Mouse (Mus musculus) heart, embryonic 10.5 days (tissue): ENCODE measurements around the gene 1600012H06Rik. TPM values are rescaled to one million over a fixed set of nuclear protein-coding genes. Genes with fewer than 3 reads are reported as not detected.
A peak's percentile ranks its signal among the peaks of the same experiment; 100 is the strongest.
"Not testable (repeated sequence)": the region's sequence is repeated elsewhere in the genome, so short reads cannot be mapped to it uniquely, and the experiment has no call there.

Experiments
- DNase-seq: peaks from one replicate; pipeline ENCODE4 v3.0.0-alpha.2; 2017; ENCODE audit warnings: low spot score
- H3K27ac ChIP-seq: fragments of 300-500 bp; sonication (generic); 2 replicates; pipeline ENCODE4 v1.5.1; 2016; ENCODE audit warnings: mild to moderate bottlenecking
- H3K27me3 ChIP-seq: fragments of 300-500 bp; sonication (generic); 2 replicates; pipeline ENCODE4 v1.6.1; 2016; ENCODE audit warnings: mild to moderate bottlenecking; ENCODE audit not compliant: poor library complexity, insufficient read depth, severe bottlenecking
- H3K36me3 ChIP-seq: fragments of 300-500 bp; sonication (generic); 2 replicates; pipeline ENCODE4 v1.6.1; 2016; ENCODE audit warnings: mild to moderate bottlenecking, moderate library complexity
- H3K4me1 ChIP-seq: fragments of 300-500 bp; sonication (generic); 2 replicates; pipeline ENCODE4 v1.6.1; 2016; ENCODE audit warnings: mild to moderate bottlenecking
- H3K4me3 ChIP-seq: fragments of 300-500 bp; sonication (generic); 2 replicates; pipeline ENCODE4 v1.5.1; 2016; ENCODE audit warnings: mild to moderate bottlenecking, moderate library complexity
- H3K9me3 ChIP-seq: fragments of 300-500 bp; sonication (generic); 2 replicates; pipeline ENCODE4 v1.6.1; 2016; ENCODE audit warnings: mild to moderate bottlenecking, moderate library complexity
- WGBS: fragments of 180-500 bp; shearing (Covaris S2); methylation state at CpG from one replicate; pipeline ENCODE4 v1.1.7; 2016; 5-methylcytosine and 5-hydroxymethylcytosine counted together
- polyA plus RNA-seq: library from polyadenylated mRNA; unstranded; fragments of >200 nt; fragmentation: Nextera tagmentation; extraction: Ambion mirVana; gene quantifications from 2 replicates; pipeline ENCODE4 v1.2.1, GENCODE M21; 2016

The 1600012H06Rik gene
- polyA plus RNA-seq, 1 experiment from 2014 or later, result 29.8 TPM

- DNase-seq, result peak; percentile 35
- peaks cover 12% of the 10 kb centered on the region; the same call in 1 of the 2 replicates for H3K27me3 ChIP-seq
- H3K27ac ChIP-seq, result no peak overlapping the region
- no peak overlapping the region for H3K4me3 ChIP-seq
- no peaks in the 10 kb centered on the region for H3K9me3 ChIP-seq
- WGBS, result 83% methylated on average over 8 of the region's 8 CpGs
- H3K36me3 ChIP-seq, result no peaks in the 10 kb centered on the region
- H3K4me1 ChIP-seq, result no peaks in the 10 kb centered on the region
Observed at GRCm38 (mm10) chr17:14917866-14918265, 25.1 kb upstream of the 1600012H06Rik start.

GRCm38 (mm10) chr17:14921582-14921981, 21.4 kb upstream of the 1600012H06Rik start:
- no peak overlapping the region for H3K27ac ChIP-seq
- WGBS, result 55% methylated on average over 6 of the region's 6 CpGs
- H3K27me3 ChIP-seq, result peaks cover 12% of the 10 kb centered on the region; the same call in 1 of the 2 replicates
- H3K4me1 ChIP-seq, result no peaks in the 10 kb centered on the region
- H3K9me3 ChIP-seq, result no peaks in the 10 kb centered on the region
- no peak for DNase-seq
- no peak overlapping the region for H3K4me3 ChIP-seq
- no peaks in the 10 kb centered on the region for H3K36me3 ChIP-seq

GRCm38 (mm10) chr17:14927644-14928218, 15.3 kb upstream of the 1600012H06Rik start:
- no peaks in the 10 kb centered on the region for H3K36me3 ChIP-seq
- 79% methylated on average over 8 of the region's 8 CpGs for WGBS

GRCm38 (mm10) chr17:14928631-14929030, 14.4 kb upstream of the 1600012H06Rik start:
- no peak for DNase-seq

More at GRCm38 (mm10) chr17:14927644-14928218, 15.3 kb upstream of the 1600012H06Rik start:
- no peak for DNase-seq
- H3K9me3 ChIP-seq, result no peaks in the 10 kb centered on the region
- no peaks in the 10 kb centered on the region for H3K27me3 ChIP-seq
- no peaks in the 10 kb centered on the region for H3K4me1 ChIP-seq
- no peak overlapping the region for H3K27ac ChIP-seq
- H3K4me3 ChIP-seq, result no peak overlapping the region

GRCm38 (mm10) chr17:14930697-14931096, 12.3 kb upstream of the 1600012H06Rik start:
- no peak overlapping the region for H3K4me3 ChIP-seq
- no peak for DNase-seq
- WGBS, result 75% methylated on average over 7 of the region's 7 CpGs
- no peaks in the 10 kb centered on the region for H3K27me3 ChIP-seq
- no peaks in the 10 kb centered on the region for H3K9me3 ChIP-seq
- no peaks in the 10 kb centered on the region for H3K36me3 ChIP-seq
- no peaks in the 10 kb centered on the region for H3K4me1 ChIP-seq
- H3K27ac ChIP-seq, result no peak overlapping the region

More at GRCm38 (mm10) chr17:14928631-14929030, 14.4 kb upstream of the 1600012H06Rik start:
- H3K36me3 ChIP-seq, result no peaks in the 10 kb centered on the region
- no peaks in the 10 kb centered on the region for H3K9me3 ChIP-seq
- H3K4me3 ChIP-seq, result no peak overlapping the region
- no peaks in the 10 kb centered on the region for H3K4me1 ChIP-seq
- H3K27ac ChIP-seq, result no peak overlapping the region
- WGBS, result 69% methylated on average over 5 of the region's 5 CpGs
- H3K27me3 ChIP-seq, result no peaks in the 10 kb centered on the region

GRCm38 (mm10) chr17:14931469-14931868, 11.5 kb upstream of the 1600012H06Rik start:
- no peak overlapping the region for H3K27ac ChIP-seq
- H3K4me3 ChIP-seq, result no peak overlapping the region
- no peaks in the 10 kb centered on the region for H3K27me3 ChIP-seq
- DNase-seq, result no peak
- H3K4me1 ChIP-seq, result no peaks in the 10 kb centered on the region
- H3K36me3 ChIP-seq, result no peaks in the 10 kb centered on the region
- no peaks in the 10 kb centered on the region for H3K9me3 ChIP-seq
- 79% methylated on average over 5 of the region's 5 CpGs for WGBS

- WGBS, result 86% methylated on average over 14 of the region's 14 CpGs
- H3K4me1 ChIP-seq, H3K27ac ChIP-seq, H3K9me3 ChIP-seq, DNase-seq, H3K4me3 ChIP-seq, H3K36me3 ChIP-seq, H3K27me3 ChIP-seq: not testable (repeated sequence)
Observed at GRCm38 (mm10) chr17:14935280-14935679, 7.7 kb upstream of the 1600012H06Rik start.

- H3K4me1 ChIP-seq, result no peaks in the 10 kb centered on the region
- WGBS, result 68% methylated on average over 5 of the region's 5 CpGs
Observed at GRCm38 (mm10) chr17:14935841-14936605, 7.0 kb upstream of the 1600012H06Rik start.

GRCm38 (mm10) chr17:14942181-14942580, 803 bp upstream of the 1600012H06Rik start:
- peaks cover 16% of the 10 kb centered on the region for H3K4me1 ChIP-seq
- H3K9me3 ChIP-seq, H3K27ac ChIP-seq, H3K27me3 ChIP-seq, DNase-seq: not testable (repeated sequence)
- WGBS, result 57% methylated on average over 6 of the region's 6 CpGs
- H3K36me3 ChIP-seq, result peaks cover 15% of the 10 kb centered on the region
- peak overlapping the region; percentile 77 for H3K4me3 ChIP-seq

More at GRCm38 (mm10) chr17:14935841-14936605, 7.0 kb upstream of the 1600012H06Rik start:
- Histone ChIP-seq H3K27ac (no peak overlapping the region), H3K27me3 (no peaks in the 10 kb centered on the region), H3K36me3 (no peaks in the 10 kb centered on the region), H3K4me3 (no peak overlapping the region), H3K9me3 (no peaks in the 10 kb centered on the region)
- no peak for DNase-seq

- DNase-seq, result no peak
- Histone ChIP-seq H3K9me3 (no peaks in the 10 kb centered on the region), H3K4me3 (peak overlapping the region; percentile 77), H3K4me1 (peaks cover 16% of the 10 kb centered on the region), H3K27me3 (no peaks in the 10 kb centered on the region), H3K27ac (peak overlapping the region; percentile 90), H3K36me3 (peaks cover 20% of the 10 kb centered on the region)
- 21% methylated on average over 16 of the region's 16 CpGs for WGBS
Observed at GRCm38 (mm10) chr17:14943729-14944059, 710 bp downstream of the 1600012H06Rik start.

GRCm38 (mm10) chr17:14944551-14944950, 1.6 kb downstream of the 1600012H06Rik start:
- H3K9me3 ChIP-seq, result no peaks in the 10 kb centered on the region
- peaks cover 16% of the 10 kb centered on the region for H3K4me1 ChIP-seq
- H3K4me3 ChIP-seq, result peak overlapping the region; percentile 77; the same call in 1 of the 2 replicates
- H3K36me3 ChIP-seq, result peaks cover 26% of the 10 kb centered on the region
- no peaks in the 10 kb centered on the region for H3K27me3 ChIP-seq
- H3K27ac ChIP-seq, result no peak overlapping the region
- 84% methylated on average over 1 of the region's 1 CpGs for WGBS
- no peak for DNase-seq

GRCm38 (mm10) chr17:14949161-14949827, 6.3 kb downstream of the 1600012H06Rik start:
- H3K4me1 ChIP-seq, result 0 out of 2 replicates have a peak, but pooled peaks cover 8% of the 10 kb centered on the region
- H3K9me3 ChIP-seq, result no peaks in the 10 kb centered on the region
- no peak overlapping the region for H3K27ac ChIP-seq
- no peak overlapping the region for H3K4me3 ChIP-seq
- H3K36me3 ChIP-seq, result peaks cover 65% of the 10 kb centered on the region
- no peaks in the 10 kb centered on the region for H3K27me3 ChIP-seq
- WGBS, result 84% methylated on average over 7 of the region's 7 CpGs
- no peak for DNase-seq

GRCm38 (mm10) chr17:14953452-14953851, 10.5 kb downstream of the 1600012H06Rik start:
- H3K9me3 ChIP-seq, result no peaks in the 10 kb centered on the region
- H3K4me3 ChIP-seq, result no peak overlapping the region
- H3K27me3 ChIP-seq, result no peaks in the 10 kb centered on the region
- DNase-seq, result no peak
- WGBS, result 77% methylated on average over 8 of the region's 8 CpGs
- H3K27ac ChIP-seq, result no peak overlapping the region
- H3K4me1 ChIP-seq, result no peaks in the 10 kb centered on the region
- H3K36me3 ChIP-seq, result peaks cover 48% of the 10 kb centered on the region
